Mouse (Mus musculus): ENCODE measurements around the gene Gm5089.
"Not testable (repeated sequence)": the region's sequence is repeated elsewhere in the genome, so short reads cannot be mapped to it uniquely, and the experiment has no call there.

Gene Gm5089

GRCm38 (mm10) chr14:122463734-122464341, 12.9 kb upstream of the Gm5089 start:
- not testable (repeated sequence) for DNase-seq (ENCODE audit: low spot score)

- no peak for DNase-seq (ENCODE audit: low spot score)
Observed at GRCm38 (mm10) chr14:122463080-122463691, 12.3 kb upstream of the Gm5089 start.

GRCm38 (mm10) chr14:122462689-122463079, 11.8 kb upstream of the Gm5089 start:
- no peak for DNase-seq (ENCODE audit: low spot score)

- no peak for DNase-seq (ENCODE audit: low spot score)
Observed at GRCm38 (mm10) chr14:122461966-122462365, 11.1 kb upstream of the Gm5089 start.

GRCm38 (mm10) chr14:122461500-122461899, 10.6 kb upstream of the Gm5089 start:
- DNase-seq (ENCODE audit: low spot score): no peak

- DNase-seq (ENCODE audit: low spot score): no peak
Observed at GRCm38 (mm10) chr14:122460226-122460625, 9.3 kb upstream of the Gm5089 start.

GRCm38 (mm10) chr14:122459776-122460175, 8.9 kb upstream of the Gm5089 start:
- DNase-seq (ENCODE audit: low spot score): no peak

GRCm38 (mm10) chr14:122459332-122459731, 8.4 kb upstream of the Gm5089 start:
- DNase-seq (ENCODE audit: low spot score): not testable (repeated sequence)

- DNase-seq (ENCODE audit: low spot score): no peak
Observed at GRCm38 (mm10) chr14:122455562-122455958, 4.6 kb upstream of the Gm5089 start.

- DNase-seq (ENCODE audit: low spot score): no peak
Observed at GRCm38 (mm10) chr14:122454901-122455561, 4.1 kb upstream of the Gm5089 start.

- no peak for DNase-seq (ENCODE audit: low spot score)
Observed at GRCm38 (mm10) chr14:122453996-122454738, 3.3 kb upstream of the Gm5089 start.

- no peak for DNase-seq (ENCODE audit: low spot score)
Observed at GRCm38 (mm10) chr14:122453388-122453995, 2.6 kb upstream of the Gm5089 start.

- DNase-seq (ENCODE audit: low spot score): no peak
Observed at GRCm38 (mm10) chr14:122452701-122453387, 1.9 kb upstream of the Gm5089 start.

- no peak for DNase-seq (ENCODE audit: low spot score)
Observed at GRCm38 (mm10) chr14:122451551-122452145, 733 bp upstream of the Gm5089 start.

GRCm38 (mm10) chr14:122449601-122450495, 1.1 kb downstream of the Gm5089 start:
- DNase-seq (ENCODE audit: low spot score): no peak

GRCm38 (mm10) chr14:122436850-122437249, 14.1 kb downstream of the Gm5089 start:
- no peak for DNase-seq (ENCODE audit: low spot score)

- no peak for DNase-seq (ENCODE audit: low spot score)
Observed at GRCm38 (mm10) chr14:122434039-122434438, 16.9 kb downstream of the Gm5089 start.

- DNase-seq (ENCODE audit: low spot score): no peak
Observed at GRCm38 (mm10) chr14:122432558-122432957, 18.4 kb downstream of the Gm5089 start.

GRCm38 (mm10) chr14:122427654-122428053, 23.3 kb downstream of the Gm5089 start:
- DNase-seq (ENCODE audit: low spot score): no peak

GRCm38 (mm10) chr14:122427204-122427560, 23.7 kb downstream of the Gm5089 start:
- DNase-seq (ENCODE audit: low spot score): no peak
